Mouse (Mus musculus): Measurements from ENCODE around the gene Cbarp.

Cbarp gene

GRCm38 (mm10) chr10:80140666-80141035 lies at the start of gene Cbarp:
TSS of gene Cbarp (minus strand) at chr10:80140835.
- DNase-seq: no peak

- DNase-seq: no peak
These were observed 49.4 kb upstream of the Cbarp start for GRCm38 (mm10) chr10:80189999-80190398.

GRCm38 (mm10) chr10:80188453-80189024 lies 47.9 kb upstream of the Cbarp start:
- no peak for DNase-seq

GRCm38 (mm10) chr10:80187739-80188138 lies 47.1 kb upstream of the Cbarp start:
- DNase-seq: no peak

GRCm38 (mm10) chr10:80186649-80187048 lies 46.0 kb upstream of the Cbarp start:
- no peak for DNase-seq

GRCm38 (mm10) chr10:80182547-80182946 lies 41.9 kb upstream of the Cbarp start:
- DNase-seq: no peak

GRCm38 (mm10) chr10:80180823-80181222 lies 40.2 kb upstream of the Cbarp start:
- DNase-seq: no peak

- DNase-seq: no peak
These were observed 39.7 kb upstream of the Cbarp start for GRCm38 (mm10) chr10:80180288-80180687.

GRCm38 (mm10) chr10:80179068-80180051 lies 38.7 kb upstream of the Cbarp start, which contains the start of gene Efna2:
TSS of gene Efna2 (plus strand) at chr10:80179482.
- peak in 1 of 2 experiments; percentile 68 for DNase-seq

- no peak for DNase-seq
These were observed 37.0 kb upstream of the Cbarp start for GRCm38 (mm10) chr10:80177441-80178279.

GRCm38 (mm10) chr10:80176270-80176834 lies 35.7 kb upstream of the Cbarp start:
- DNase-seq: peak; percentile 34 to 62

GRCm38 (mm10) chr10:80175536-80176269 lies 35.1 kb upstream of the Cbarp start:
- DNase-seq: peak in 1 of 2 experiments; percentile 48

- peak; percentile 63 to 66 for DNase-seq
These were observed 34.1 kb upstream of the Cbarp start for GRCm38 (mm10) chr10:80174705-80175104.

GRCm38 (mm10) chr10:80173955-80174640 lies 33.5 kb upstream of the Cbarp start:
- DNase-seq: no peak

GRCm38 (mm10) chr10:80173358-80173757 lies 32.7 kb upstream of the Cbarp start:
- DNase-seq: no peak

- DNase-seq: peak; percentile 90 to 94
These were observed 32.1 kb upstream of the Cbarp start, which contains the start of gene 1600002K03Rik for GRCm38 (mm10) chr10:80172527-80173292. TSS of gene 1600002K03Rik (plus strand) at chr10:80172944.

GRCm38 (mm10) chr10:80171760-80172526 lies 31.3 kb upstream of the Cbarp start:
- DNase-seq: peak in 1 of 2 experiments; percentile 69

GRCm38 (mm10) chr10:80171252-80171651 lies 30.6 kb upstream of the Cbarp start:
- peak in 1 of 2 experiments; percentile 50 for DNase-seq

GRCm38 (mm10) chr10:80170601-80171021 lies 30.0 kb upstream of the Cbarp start:
- peak in 1 of 2 experiments; percentile 53 for DNase-seq
